8 mouse cellular contexts compared by ENCODE assay signal in genomic region chr5:124943181-124943792, GRCm38 (mm10). TPM values are rescaled to one million over a fixed set of nuclear protein-coding genes. Genes with fewer than 3 reads are reported as not detected.
DNase-seq lines count a peak whose midpoint lies in the region; ATAC-seq lines count a peak whose summit lies in the region.

No protein-coding gene starts in this region.

- whole genome bisulfite sequencing in hindbrain, embryonic 12.5 days = 52% methylated on average over 12 of the region's 12 CpGs

- no peaks in the 10 kb centered on the region for H3K27me3 ChIP-seq in hindbrain, embryonic 12.5 days

- ATAC-seq in hindbrain, embryonic 12.5 days (ENCODE audit: low FRiP score) = peak; percentile 84

- DNase-seq in frontal cortex, postnatal 10 days (ENCODE audit: low spot score in 2 of 2) = peak; percentile 36 to 58
- DNase-seq in frontal cortex, adult 2 months (ENCODE audit: extremely low spot score in 1 of 2, low spot score in 1 of 2) = no peak
- peak; percentile 73 for DNase-seq in right cerebral cortex, postnatal 14 days
- DNase-seq in right cerebral cortex, postnatal 36 days (ENCODE audit: low spot score in 2 of 2) = no peak
- DNase-seq in retina, postnatal 1 day = peak; percentile 63
- DNase-seq in MN1 (ENCODE audit: low spot score) = no peak
- no peak for DNase-seq in adrenal gland, postnatal 4 days (ENCODE audit: low spot score in 2 of 2)

- peaks cover 11% of the 10 kb centered on the region; the same call in 1 of the 2 replicates for H3K9me3 ChIP-seq in hindbrain, embryonic 12.5 days (replicated peaks)

- peaks cover 17% of the 10 kb centered on the region; the same call in 1 of the 2 replicates for H3K4me1 ChIP-seq in hindbrain, embryonic 12.5 days

- H3K4me2 ChIP-seq in hindbrain, embryonic 12.5 days (replicated peaks) = 0 out of 2 replicates have a peak overlapping the region, but pooled peaks have one; percentile 0

- H3K36me3 ChIP-seq in hindbrain, embryonic 12.5 days = no peaks in the 10 kb centered on the region

- H3K27ac ChIP-seq in hindbrain, embryonic 12.5 days = peak overlapping the region; percentile 60

- H3K9ac ChIP-seq in hindbrain, embryonic 12.5 days = no peak overlapping the region

- no peak overlapping the region for H3K4me3 ChIP-seq in hindbrain, embryonic 12.5 days

RNA-seq across cellular contexts. Expression of gene Rflna, which starts 59.7 kb away (rescaled TPM):
- 3.7 and 3.8 TPM in 2 replicates for polyA plus RNA-seq in frontal cortex, adult 2 months (2012; rRNA removed)
- polyA plus RNA-seq in hindbrain, embryonic 12.5 days (2016; fragmentation: Nextera tagmentation; extraction: Ambion mirVana) = 25.0 and 34.1 TPM in 2 replicates
- 1 to 10 TPM; 5.0 to 5.2 TPM for total RNA-seq in adrenal gland, postnatal 4 days (2021)

Comparison
In these comparisons a context has a peak if more than half of its experiments do, and no peak if none do; other contexts are left out.
1. DNase-seq: peak in frontal cortex, postnatal 10 days (2 of 2), right cerebral cortex, postnatal 14 days (single experiment) and retina, postnatal 1 day (single experiment); none in frontal cortex, adult 2 months (0 of 2), right cerebral cortex, postnatal 36 days (0 of 2), MN1 (single experiment) and adrenal gland, postnatal 4 days (0 of 2).